Mouse (Mus musculus) heart, postnatal 0 days (tissue): ENCODE measurements around the gene Nfu1.

Source experiments
- CTCF ChIP-seq: IDR thresholded peaks from 2 replicates; pipeline ENCODE4 v1.5.1; 2016; ENCODE audit warnings: antibody characterized with exemption, control low read depth, low read depth
- EP300 ChIP-seq: IDR thresholded peaks from 2 replicates; pipeline ENCODE4 v1.6.1; 2016; ENCODE audit warnings: antibody characterized with exemption, low read depth

GRCm38 (mm10) chr6:87001995-87002394 is 7.0 kb upstream of the Nfu1 start:
- TF ChIP-seq CTCF, result no peak
- no peak for TF ChIP-seq EP300
